Mouse (Mus musculus): Measurements from ENCODE around the gene Pgm2l1. TPM values are rescaled to one million over a fixed set of nuclear protein-coding genes. Genes with fewer than 3 reads are reported as not detected.
"Not testable (repeated sequence)": the region's sequence is repeated elsewhere in the genome, so short reads cannot be mapped to it uniquely, and the experiment has no call there.

Gene Pgm2l1
- polyA plus RNA-seq, 1 experiment from 2014 or later = 1.8 TPM

DNA sequence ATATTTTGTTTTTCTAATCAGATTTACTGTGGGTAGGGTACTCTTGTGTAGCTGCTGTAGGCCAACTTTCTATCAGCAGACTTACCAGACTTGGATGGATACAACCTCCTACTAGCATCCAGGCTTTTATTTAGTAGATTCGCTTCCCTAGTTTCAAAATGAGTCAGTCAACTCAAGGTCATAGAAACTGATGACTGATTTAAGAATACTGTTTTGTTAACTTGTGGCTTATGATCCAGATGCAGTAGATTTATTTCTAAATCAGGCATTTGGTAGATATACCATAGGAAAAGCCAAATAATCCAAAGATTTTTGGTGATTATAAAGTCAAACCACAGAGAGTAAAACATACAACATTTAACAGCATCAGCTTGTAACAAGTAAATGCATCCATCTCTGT lies 3.5 kb downstream of the Pgm2l1 start:
- WGBS (ENCODE audit: insufficient replicate concordance) = 85% methylated on average over 1 of the region's 1 CpGs
- no peaks in the 10 kb centered on the region for H3K9me3 ChIP-seq (replicated peaks)

DNA sequence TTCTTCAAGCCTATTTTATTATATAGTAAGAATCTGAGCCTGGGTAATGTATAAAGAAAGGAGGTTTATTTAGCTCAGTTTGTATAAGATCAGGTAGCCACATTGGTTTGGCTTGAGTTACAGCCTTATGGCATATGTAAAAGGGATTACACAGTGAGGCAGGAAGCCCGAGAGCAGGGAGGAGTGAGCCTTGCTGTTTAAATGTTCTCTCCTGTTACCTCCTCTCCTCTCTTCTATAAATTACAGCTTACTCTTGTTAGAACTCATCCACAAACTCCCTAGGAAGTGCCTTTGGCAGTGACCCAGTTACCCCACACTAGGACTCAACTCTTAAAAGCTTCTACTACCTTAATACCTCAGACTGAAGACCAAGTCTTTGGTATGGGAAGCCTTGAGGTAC lies 4.5 kb downstream of the Pgm2l1 start:
- no peak overlapping the region for H3K27ac ChIP-seq (replicated peaks)
- H3K27me3 ChIP-seq = no peaks in the 10 kb centered on the region
- H3K9me3 ChIP-seq (replicated peaks) = no peaks in the 10 kb centered on the region
- H3K9ac ChIP-seq = no peak overlapping the region
- WGBS (ENCODE audit: insufficient replicate concordance) = 69% methylated on average over 1 of the region's 1 CpGs
- H3K4me3 ChIP-seq (replicated peaks) = no peak overlapping the region
- H3K36me3 ChIP-seq (replicated peaks) = no peaks in the 10 kb centered on the region
- no peak for ATAC-seq (ENCODE audit: insufficient read depth)
- H3K4me2 ChIP-seq = no peak overlapping the region
- H3K4me1 ChIP-seq (replicated peaks) = peaks cover 34% of the 10 kb centered on the region

More for the DNA sequence above, 3.5 kb downstream of the Pgm2l1 start:
- Histone ChIP-seq H3K36me3 (replicated peaks) (no peaks in the 10 kb centered on the region), H3K27ac (replicated peaks) (no peak overlapping the region), H3K4me3 (replicated peaks) (no peak overlapping the region), H3K4me2 (no peak overlapping the region), H3K4me1 (replicated peaks) (peaks cover 37% of the 10 kb centered on the region), H3K27me3 (no peaks in the 10 kb centered on the region), H3K9ac (no peak overlapping the region)
- no peak for ATAC-seq (ENCODE audit: insufficient read depth)

DNA sequence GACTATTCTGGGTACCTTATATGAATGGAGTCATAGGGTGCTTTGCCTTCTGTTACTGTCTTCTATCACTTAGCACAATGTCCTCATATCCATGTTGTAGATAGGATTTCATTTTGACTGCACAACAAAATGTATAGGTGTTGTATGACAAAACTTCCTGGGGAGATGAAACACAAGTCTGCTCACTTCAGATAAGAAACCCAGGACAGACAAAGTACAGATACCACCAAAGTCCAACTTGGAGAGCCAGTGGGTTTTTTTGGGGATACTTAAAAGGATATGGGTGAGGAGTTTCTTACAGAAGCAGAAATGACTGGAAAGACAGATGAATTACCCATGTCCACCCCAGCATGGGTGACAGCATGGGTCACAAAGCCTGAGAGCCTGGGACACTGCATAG lies 6.5 kb downstream of the Pgm2l1 start:
- Histone ChIP-seq H3K4me2 (peak overlapping the region; percentile 25; the same call in 1 of the 2 replicates), H3K4me3 (replicated peaks) (no peak overlapping the region), H3K9ac (no peak overlapping the region), H3K4me1 (replicated peaks) (peaks cover 20% of the 10 kb centered on the region), H3K27me3 (no peaks in the 10 kb centered on the region), H3K36me3 (replicated peaks) (no peaks in the 10 kb centered on the region), H3K27ac (replicated peaks) (peak overlapping the region; percentile 65), H3K9me3 (replicated peaks) (no peaks in the 10 kb centered on the region)
- 0 out of 2 replicates have a peak, but pooled peaks have one; percentile 15 for ATAC-seq (ENCODE audit: insufficient read depth)

DNA sequence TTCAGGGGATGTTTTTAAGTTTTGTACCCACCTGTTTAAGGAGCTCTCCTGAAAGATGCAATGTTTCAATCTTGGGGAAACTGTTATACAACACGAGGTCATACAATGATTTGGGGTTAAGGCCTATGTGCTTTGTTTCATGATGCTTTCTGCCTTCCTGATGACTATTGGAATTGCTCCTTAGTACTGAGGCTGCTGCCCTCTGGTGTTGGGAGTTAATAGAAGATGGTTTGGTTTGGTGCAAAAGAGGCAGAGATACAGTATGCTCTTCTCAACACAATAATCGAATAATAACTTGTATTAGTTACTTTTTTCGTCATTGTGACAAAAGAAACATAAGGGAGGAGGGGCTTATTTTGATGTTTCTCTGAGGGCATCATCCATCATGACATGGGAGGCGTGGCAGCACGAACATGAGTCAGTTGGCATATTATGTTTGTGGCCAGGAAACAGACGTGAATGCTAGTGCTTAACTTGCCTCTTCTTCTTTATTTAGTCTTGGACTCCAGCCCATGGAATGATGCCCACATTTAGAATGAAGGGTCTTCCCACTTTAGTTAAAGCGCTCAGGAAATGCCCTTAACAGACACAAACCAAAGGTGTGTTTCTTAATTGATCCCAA lies 7.2 kb downstream of the Pgm2l1 start:
- 51% methylated on average over 7 of the region's 7 CpGs for WGBS (ENCODE audit: insufficient replicate concordance)
- no peaks in the 10 kb centered on the region for H3K36me3 ChIP-seq (replicated peaks)
- H3K27me3 ChIP-seq = no peaks in the 10 kb centered on the region
- peak overlapping the region; percentile 65 for H3K27ac ChIP-seq (replicated peaks)
- no peak overlapping the region for H3K4me2 ChIP-seq
- no peak overlapping the region for H3K9ac ChIP-seq
- ATAC-seq (ENCODE audit: insufficient read depth) = no peak
- H3K4me3 ChIP-seq (replicated peaks) = no peak overlapping the region
- no peaks in the 10 kb centered on the region for H3K9me3 ChIP-seq (replicated peaks)
- peaks cover 14% of the 10 kb centered on the region for H3K4me1 ChIP-seq (replicated peaks)

GRCm38 (mm10) chr7:100238271-100238670 lies 11.1 kb downstream of the Pgm2l1 start:
- Histone ChIP-seq H3K27ac (replicated peaks) (no peak overlapping the region), H3K4me1 (replicated peaks) (peaks cover 11% of the 10 kb centered on the region), H3K36me3 (replicated peaks) (no peaks in the 10 kb centered on the region), H3K4me3 (replicated peaks) (no peak overlapping the region), H3K27me3 (no peaks in the 10 kb centered on the region), H3K4me2 (no peak overlapping the region), H3K9ac (no peak overlapping the region), H3K9me3 (replicated peaks) (no peaks in the 10 kb centered on the region)
- no peak for ATAC-seq (ENCODE audit: insufficient read depth)
- 73% methylated on average over 1 of the region's 1 CpGs for WGBS (ENCODE audit: insufficient replicate concordance)

- no peak for ATAC-seq (ENCODE audit: insufficient read depth)
- Histone ChIP-seq H3K9me3 (replicated peaks) (no peaks in the 10 kb centered on the region), H3K36me3 (replicated peaks) (no peaks in the 10 kb centered on the region), H3K4me2 (no peak overlapping the region), H3K27me3 (no peaks in the 10 kb centered on the region), H3K4me3 (replicated peaks) (no peak overlapping the region), H3K4me1 (replicated peaks) (no peaks in the 10 kb centered on the region), H3K9ac (no peak overlapping the region), H3K27ac (replicated peaks) (no peak overlapping the region)
- WGBS (ENCODE audit: insufficient replicate concordance) = 59% methylated on average over 2 of the region's 2 CpGs
These were observed 13.4 kb downstream of the Pgm2l1 start for GRCm38 (mm10) chr7:100240601-100241000.

DNA sequence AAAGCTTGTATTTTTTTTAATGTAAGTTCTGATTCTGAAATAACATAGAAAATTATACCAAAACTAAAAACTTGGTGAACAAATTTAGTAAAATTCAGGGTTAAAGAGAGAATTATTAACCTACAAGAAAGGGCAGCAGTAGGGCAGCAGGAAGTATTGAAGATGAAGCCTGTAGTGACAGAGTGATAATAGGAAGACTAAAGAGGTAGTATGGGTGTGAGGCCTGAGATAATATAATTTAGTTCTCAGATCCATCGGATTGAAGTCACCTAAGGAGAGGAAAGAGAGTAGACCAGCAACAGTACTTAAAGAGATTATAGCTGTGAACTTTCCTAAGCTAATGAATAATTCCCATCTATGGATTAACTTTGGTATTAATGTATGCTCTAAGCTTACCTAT lies 15.8 kb downstream of the Pgm2l1 start:
- Histone ChIP-seq H3K36me3 (replicated peaks) (no peaks in the 10 kb centered on the region), H3K27ac (replicated peaks) (no peak overlapping the region), H3K4me2 (no peak overlapping the region), H3K27me3 (no peaks in the 10 kb centered on the region), H3K4me1 (replicated peaks) (no peaks in the 10 kb centered on the region), H3K9ac (no peak overlapping the region), H3K9me3 (replicated peaks) (no peaks in the 10 kb centered on the region), H3K4me3 (replicated peaks) (no peak overlapping the region)
- WGBS (ENCODE audit: insufficient replicate concordance) = 37% methylated on average over 1 of the region's 1 CpGs
- ATAC-seq (ENCODE audit: insufficient read depth) = no peak

- H3K9ac ChIP-seq = no peak overlapping the region
- ATAC-seq (ENCODE audit: insufficient read depth) = no peak
- no peaks in the 10 kb centered on the region for H3K36me3 ChIP-seq (replicated peaks)
- H3K4me2 ChIP-seq = no peak overlapping the region
- no peaks in the 10 kb centered on the region for H3K4me1 ChIP-seq (replicated peaks)
- H3K27ac ChIP-seq (replicated peaks) = no peak overlapping the region
- 60% methylated on average over 4 of the region's 4 CpGs for WGBS (ENCODE audit: insufficient replicate concordance)
- no peaks in the 10 kb centered on the region for H3K27me3 ChIP-seq
- H3K4me3 ChIP-seq (replicated peaks) = no peak overlapping the region
- H3K9me3 ChIP-seq (replicated peaks) = no peaks in the 10 kb centered on the region
These were observed 17.0 kb downstream of the Pgm2l1 start for GRCm38 (mm10) chr7:100244225-100244624.

GRCm38 (mm10) chr7:100245176-100245575 lies 18.0 kb downstream of the Pgm2l1 start:
- Histone ChIP-seq H3K9ac (no peak overlapping the region), H3K36me3 (replicated peaks) (no peaks in the 10 kb centered on the region), H3K27ac (replicated peaks) (no peak overlapping the region), H3K9me3 (replicated peaks) (no peaks in the 10 kb centered on the region), H3K4me1 (replicated peaks) (no peaks in the 10 kb centered on the region), H3K4me2 (no peak overlapping the region), H3K27me3 (no peaks in the 10 kb centered on the region), H3K4me3 (replicated peaks) (no peak overlapping the region)
- no peak for ATAC-seq (ENCODE audit: insufficient read depth)
- WGBS (ENCODE audit: insufficient replicate concordance) = 87% methylated on average over 3 of the region's 3 CpGs

DNA sequence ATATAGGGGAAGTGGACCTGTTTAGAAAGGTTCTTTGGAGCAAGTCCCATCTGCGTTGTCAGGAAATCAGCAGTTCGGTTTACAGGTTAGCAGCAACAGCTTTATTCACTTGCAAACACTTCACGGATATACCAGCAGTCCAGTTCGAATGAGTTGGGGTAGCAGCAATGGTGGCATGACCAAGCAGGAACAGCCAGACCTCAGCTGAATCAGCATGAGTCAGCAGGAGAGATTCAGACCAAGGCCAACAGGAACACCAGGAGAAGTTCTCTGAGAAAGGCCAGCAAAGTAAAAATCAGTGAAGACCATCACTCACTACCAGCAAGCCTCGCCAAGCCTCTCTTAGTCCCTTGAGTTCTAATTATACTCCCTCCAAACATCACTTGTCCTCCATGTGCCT lies 23.5 kb downstream of the Pgm2l1 start:
- Histone ChIP-seq H3K36me3 (replicated peaks) (peaks cover 23% of the 10 kb centered on the region), H3K4me3 (replicated peaks) (no peak overlapping the region), H3K27ac (replicated peaks) (no peak overlapping the region), H3K9me3 (replicated peaks) (no peaks in the 10 kb centered on the region), H3K4me2 (no peak overlapping the region; the same call in 1 of the 2 replicates), H3K27me3 (no peaks in the 10 kb centered on the region), H3K9ac (no peak overlapping the region), H3K4me1 (replicated peaks) (peaks cover 7% of the 10 kb centered on the region)
- ATAC-seq (ENCODE audit: insufficient read depth) = no peak
- WGBS (ENCODE audit: insufficient replicate concordance) = 79% methylated on average over 5 of the region's 5 CpGs

- no peaks in the 10 kb centered on the region for H3K4me1 ChIP-seq (replicated peaks)
- no peak overlapping the region for H3K4me2 ChIP-seq
- no peaks in the 10 kb centered on the region for H3K9me3 ChIP-seq (replicated peaks)
- H3K27me3 ChIP-seq = no peaks in the 10 kb centered on the region
- no peak overlapping the region for H3K4me3 ChIP-seq (replicated peaks)
- H3K36me3 ChIP-seq (replicated peaks) = peaks cover 9% of the 10 kb centered on the region
- H3K9ac ChIP-seq = no peak overlapping the region
- no peak overlapping the region for H3K27ac ChIP-seq (replicated peaks)
- 80% methylated on average over 3 of the region's 3 CpGs for whole genome bisulfite sequencing (ENCODE audit: insufficient replicate concordance)
- no peak for ATAC-seq (ENCODE audit: insufficient read depth)
These were observed 35.2 kb downstream of the Pgm2l1 start for GRCm38 (mm10) chr7:100262350-100262749.

- not testable (repeated sequence) for H3K9ac ChIP-seq; H3K27me3 ChIP-seq; H3K4me2 ChIP-seq; H3K4me1 ChIP-seq (replicated peaks); H3K4me3 ChIP-seq (replicated peaks); H3K27ac ChIP-seq (replicated peaks); H3K36me3 ChIP-seq (replicated peaks); ATAC-seq (ENCODE audit: insufficient read depth); H3K9me3 ChIP-seq (replicated peaks)
- 61% methylated on average over 17 of the region's 17 CpGs for WGBS (ENCODE audit: insufficient replicate concordance)
These were observed 37.7 kb downstream of the Pgm2l1 start for GRCm38 (mm10) chr7:100264934-100265333.
